Mouse (Mus musculus) lung, postnatal 0 days (tissue): ENCODE measurements around the gene Mrpl30. TPM values are rescaled to one million over a fixed set of nuclear protein-coding genes. Genes with fewer than 3 reads are reported as not detected.

Experiments used
- ATAC-seq: fragments of 200-750 bp; cut with Nextera tagmentation; 2 replicates; pipeline ENCODE4 v1.8.0; 2017; ENCODE audit warnings: moderate library complexity
- DNase-seq: peaks from one replicate; pipeline ENCODE4 v3.0.0-alpha.2; 2016; ENCODE audit warnings: low spot score
- H3K27ac ChIP-seq: fragments of 300-500 bp; sonication (generic); 2 replicates; pipeline ENCODE4 v1.5.1; 2014; ENCODE audit warnings: antibody characterized with exemption, mild to moderate bottlenecking, low read length, mixed read lengths
- H3K27me3 ChIP-seq: fragments of 300-500 bp; sonication (generic); replicated peaks from 2 replicates; pipeline ENCODE4 v1.6.1; 2014; ENCODE audit warnings: low read length, mixed read lengths; ENCODE audit not compliant: insufficient read depth
- H3K36me3 ChIP-seq: fragments of 300-500 bp; sonication (generic); 2 replicates; pipeline ENCODE4 v1.6.1; 2014; ENCODE audit warnings: low read length, mixed read lengths; ENCODE audit not compliant: insufficient read depth
- H3K4me1 ChIP-seq: fragments of 300-500 bp; sonication (generic); 2 replicates; pipeline ENCODE4 v1.6.1; 2014; ENCODE audit warnings: antibody characterized with exemption, low read depth, low read length, mixed read lengths; ENCODE audit not compliant: insufficient read depth
- H3K4me2 ChIP-seq: fragments of 300-500 bp; sonication (generic); replicated peaks from 2 replicates; pipeline ENCODE4 v1.6.1; 2014; ENCODE audit warnings: low read depth, mild to moderate bottlenecking, low read length, moderate library complexity, mixed read lengths
- H3K4me3 ChIP-seq: fragments of 300-500 bp; sonication (generic); 2 replicates; pipeline ENCODE4 v1.5.1; 2014; ENCODE audit warnings: low read depth, low read length
- H3K9ac ChIP-seq: fragments of 300-500 bp; sonication (generic); replicated peaks from 2 replicates; pipeline ENCODE4 v1.6.1; 2014; ENCODE audit warnings: low read depth, mild to moderate bottlenecking
- H3K9me3 ChIP-seq: fragments of 300-500 bp; sonication (generic); 2 replicates; pipeline ENCODE4 v1.6.1; 2016; ENCODE audit warnings: low read length, mixed read lengths
- CTCF ChIP-seq: IDR thresholded peaks from 2 replicates; pipeline ENCODE4 v1.5.1; 2016; ENCODE audit warnings: antibody characterized with exemption, mild to moderate bottlenecking
- EP300 ChIP-seq: IDR thresholded peaks from 2 replicates; pipeline ENCODE4 v1.6.1; 2016; ENCODE audit warnings: antibody characterized with exemption, mild to moderate bottlenecking, control low read depth
- WGBS: fragments of 180-500 bp; shearing (Covaris S2); extraction: QIAGEN DNeasy Blood & Tissue Kit; methylation state at CpG from one replicate; pipeline ENCODE4 v1.1.7; 2014; 5-methylcytosine and 5-hydroxymethylcytosine counted together
- polyA plus RNA-seq: library from polyadenylated mRNA; unstranded; fragments of >200 nt; fragmentation: Nextera tagmentation; extraction: Ambion mirVana; gene quantifications from 2 replicates; pipeline ENCODE4 v1.2.1, GENCODE M21; 2015

The Mrpl30 gene
- polyA plus RNA-seq, 1 experiment from 2014 or later: 174 TPM

DNA sequence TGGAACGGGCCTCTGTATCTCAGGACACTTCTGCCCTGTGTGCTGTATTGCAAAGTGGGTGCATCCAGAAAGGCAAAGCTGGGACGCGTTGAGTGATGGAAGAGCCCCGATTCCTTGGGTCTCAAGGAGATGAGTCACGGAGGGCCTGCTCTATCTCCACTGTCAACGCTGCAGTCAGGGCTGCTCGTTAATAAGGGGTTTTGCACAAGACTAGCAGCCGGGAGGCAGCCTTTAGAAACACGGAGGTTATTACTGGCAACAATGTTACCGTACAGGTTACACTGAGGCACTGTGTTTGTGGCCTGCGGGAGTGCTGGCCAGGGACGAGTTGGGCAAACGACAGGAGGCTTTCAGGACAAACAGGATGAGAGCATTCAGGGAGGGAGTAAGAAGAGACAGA lies 27.4 kb downstream of the Mrpl30 start:
- DNase-seq: no peak
- Histone ChIP-seq H3K9me3 (no peaks in the 10 kb centered on the region), H3K9ac (no peak overlapping the region), H3K4me3 (no peak overlapping the region), H3K4me2 (no peak overlapping the region), H3K27ac (no peak overlapping the region), H3K36me3 (no peaks in the 10 kb centered on the region), H3K27me3 (no peaks in the 10 kb centered on the region), H3K4me1 (no peaks in the 10 kb centered on the region)
- 56% methylated on average over 13 of the region's 13 CpGs for WGBS
- TF ChIP-seq EP300 (no peak), CTCF (no peak)
- ATAC-seq: no peak

DNA sequence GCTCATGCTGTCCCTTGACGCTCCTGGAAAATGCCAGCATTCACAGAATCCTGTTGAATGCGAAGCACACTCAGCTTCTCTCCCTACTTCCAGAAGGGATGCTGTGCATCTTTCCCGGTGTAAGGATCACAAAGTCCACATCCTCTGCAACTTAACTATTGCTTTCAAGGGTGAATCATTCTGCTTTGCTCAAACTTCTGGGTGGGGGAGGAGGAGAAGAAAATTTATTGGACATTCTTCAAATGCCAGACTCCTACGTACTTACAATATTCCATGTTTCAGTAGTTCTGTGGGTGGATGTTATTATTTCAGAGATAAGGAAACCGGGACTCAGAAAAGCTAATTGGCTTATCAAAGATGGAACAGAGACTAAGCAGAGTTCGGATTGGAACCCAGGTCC lies 27.8 kb downstream of the Mrpl30 start:
- Histone ChIP-seq H3K4me2 (no peak overlapping the region), H3K36me3 (no peaks in the 10 kb centered on the region), H3K4me1 (no peaks in the 10 kb centered on the region), H3K4me3 (no peak overlapping the region), H3K9me3 (no peaks in the 10 kb centered on the region), H3K27ac (no peak overlapping the region), H3K27me3 (no peaks in the 10 kb centered on the region), H3K9ac (no peak overlapping the region)
- no peak for TF ChIP-seq CTCF
- TF ChIP-seq EP300: no peak
- ATAC-seq: no peak
- 59% methylated on average over 6 of the region's 6 CpGs for WGBS
- no peak for DNase-seq

DNA sequence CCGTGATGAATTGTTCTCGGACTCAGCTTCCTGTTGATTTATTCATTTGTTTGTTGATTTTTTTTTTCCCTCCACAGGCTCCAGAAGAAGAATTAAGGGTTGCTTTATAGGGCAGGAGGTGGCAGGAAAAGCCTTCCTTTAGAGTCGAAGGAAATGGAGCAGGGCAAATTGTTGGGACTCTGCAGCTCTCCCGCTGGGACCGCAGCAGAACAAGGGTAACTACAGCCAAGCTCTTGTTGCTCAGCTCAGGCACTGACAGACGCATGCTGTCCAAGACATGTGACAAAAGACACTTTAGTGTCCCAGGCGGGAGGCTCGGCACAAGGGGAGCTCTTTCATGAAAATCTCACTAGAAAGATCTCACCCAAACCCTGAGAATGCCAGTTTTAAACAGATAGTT lies 32.3 kb downstream of the Mrpl30 start:
- Histone ChIP-seq H3K4me3 (no peak overlapping the region), H3K27ac (no peak overlapping the region), H3K9me3 (no peaks in the 10 kb centered on the region), H3K27me3 (no peaks in the 10 kb centered on the region), H3K4me1 (no peaks in the 10 kb centered on the region), H3K9ac (no peak overlapping the region), H3K36me3 (no peaks in the 10 kb centered on the region), H3K4me2 (no peak overlapping the region)
- no peak for TF ChIP-seq CTCF
- no peak for TF ChIP-seq EP300
- WGBS: 42% methylated on average over 8 of the region's 8 CpGs
- ATAC-seq (no peak), DNase-seq (no peak)

DNA sequence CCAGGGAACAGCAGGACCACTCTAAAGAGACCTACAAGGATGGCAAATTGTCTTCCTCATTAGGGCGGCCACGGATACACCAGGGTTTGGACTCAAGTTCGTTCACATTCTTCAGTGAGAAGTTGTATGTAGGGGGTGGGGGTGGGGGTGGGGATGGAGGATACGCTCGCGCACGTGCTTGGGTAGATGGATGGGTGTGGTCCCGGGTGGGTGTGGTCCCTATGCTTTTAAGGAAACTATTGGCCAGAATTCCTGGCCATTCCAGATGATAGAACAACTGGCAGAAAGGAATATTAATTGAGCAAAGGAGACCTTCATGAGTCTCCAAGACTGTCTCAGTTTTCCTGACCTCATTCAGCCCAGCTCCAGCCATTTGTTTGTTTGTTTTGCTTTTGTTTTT lies 35.7 kb downstream of the Mrpl30 start:
- H3K9ac ChIP-seq: no peak overlapping the region
- H3K4me1 ChIP-seq: no peaks in the 10 kb centered on the region
- 70% methylated on average over 8 of the region's 8 CpGs for WGBS
- no peaks in the 10 kb centered on the region for H3K27me3 ChIP-seq
- TF ChIP-seq CTCF: no peak
- TF ChIP-seq EP300: no peak
- ATAC-seq (no peak), DNase-seq (no peak)
- H3K9me3 ChIP-seq: no peaks in the 10 kb centered on the region
- no peaks in the 10 kb centered on the region for H3K36me3 ChIP-seq
- no peak overlapping the region for H3K4me2 ChIP-seq
- H3K4me3 ChIP-seq: no peak overlapping the region
- H3K27ac ChIP-seq: no peak overlapping the region

DNA sequence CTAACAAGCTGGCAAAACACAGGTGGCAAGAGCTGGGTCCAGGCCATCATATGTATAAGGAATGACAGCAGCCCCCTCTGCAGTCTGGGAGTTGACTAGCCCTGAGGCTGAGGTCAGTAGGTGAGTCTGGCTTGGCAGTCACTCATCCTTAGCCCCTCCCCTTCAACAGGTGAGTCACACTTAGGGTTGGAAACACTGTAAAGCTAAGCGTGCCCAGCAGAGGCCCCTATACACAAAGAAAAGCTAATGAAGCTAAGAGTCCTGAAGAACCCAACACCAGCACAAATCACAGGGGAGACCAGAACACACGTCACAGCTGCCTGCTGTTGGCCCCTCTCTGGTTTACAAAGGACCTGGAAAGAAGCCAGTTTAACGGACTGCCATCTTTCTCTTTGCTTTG lies 41.5 kb downstream of the Mrpl30 start:
- H3K9me3 ChIP-seq: no peaks in the 10 kb centered on the region
- WGBS: 11% methylated on average over 3 of the region's 3 CpGs
- TF ChIP-seq CTCF (peak; percentile 60), EP300 (no peak)
- no peaks in the 10 kb centered on the region for H3K27me3 ChIP-seq
- peak; percentile 94 for ATAC-seq
- no peaks in the 10 kb centered on the region for H3K4me1 ChIP-seq
- no peak overlapping the region for H3K4me2 ChIP-seq
- H3K4me3 ChIP-seq: no peak overlapping the region
- no peak overlapping the region for H3K27ac ChIP-seq
- no peaks in the 10 kb centered on the region for H3K36me3 ChIP-seq
- no peak overlapping the region for H3K9ac ChIP-seq
- DNase-seq: peak; percentile 85

Other genes with a start within 250 kb of the Mrpl30 start
- gene 2010300C02Rik, start 170.4 kb upstream of the Mrpl30 start, polyA plus RNA-seq: 9.2 TPM in 2 replicates
- 5.0 and 7.7 TPM in 2 replicates for gene Tsga10, start 24.0 kb upstream of the Mrpl30 start, polyA plus RNA-seq
- 5.0 and 6.6 TPM in 2 replicates for gene Lipt1, start 18.7 kb upstream of the Mrpl30 start, polyA plus RNA-seq
- gene Mitd1, start 66 bp upstream of the Mrpl30 start, polyA plus RNA-seq: 21.6 and 26.1 TPM in 2 replicates
- gene Lyg2, start 26.0 kb downstream of the Mrpl30 start, polyA plus RNA-seq: not detected in 2 replicates
- not detected in 2 replicates for gene Lyg1, start 67.3 kb downstream of the Mrpl30 start, polyA plus RNA-seq
- gene Txndc9, start 107.4 kb downstream of the Mrpl30 start, polyA plus RNA-seq: 93.3 and 101 TPM in 2 replicates
- gene Eif5b, start 107.5 kb downstream of the Mrpl30 start, polyA plus RNA-seq: 16.0 and 18.6 TPM in 2 replicates
- gene Rev1, start 239.3 kb downstream of the Mrpl30 start, polyA plus RNA-seq: 8.6 and 10.6 TPM in 2 replicates